Mouse (Mus musculus): ENCODE results near the gene Olfr951.

The Olfr951 gene

DNA sequence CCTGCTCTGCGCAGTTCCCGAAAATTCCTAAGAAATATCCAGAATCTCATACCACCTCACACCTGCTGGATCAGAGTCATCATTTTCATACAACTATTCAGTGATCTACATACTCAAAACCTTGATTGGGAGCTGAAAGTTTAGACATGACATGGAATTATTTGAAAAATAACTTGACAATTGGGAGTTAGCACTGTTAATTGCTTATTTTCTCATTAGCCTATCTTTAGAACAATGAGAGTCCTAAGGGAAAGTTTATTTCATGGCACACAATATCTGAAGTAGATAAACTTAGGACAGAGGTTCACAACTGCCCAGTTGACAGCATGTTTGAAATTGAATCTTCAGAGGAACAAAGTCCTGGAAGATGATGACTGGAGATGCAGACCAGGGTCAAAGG is at the start of gene Olfr951:
Gene Olfr951 (plus strand): TSS at position 301 of the 400 bp plus-strand sequence.
- in situ Hi-C loops (cut with MboI, MseI) = no loop called here

- in situ Hi-C loops (cut with MboI, MseI) = no loop called here
Observed at GRCm38 (mm10) chr9:39427048-39427447, 39.8 kb downstream of the Olfr951 start, which contains the start of gene Olfr952. Gene Olfr952 (minus strand): TSS chr9:39427148.

All from regulatory T cell (primary cell).